Mouse (Mus musculus): ENCODE data around the gene Gtf2b.
A peak's percentile ranks its signal among the peaks of the same experiment; 100 is the strongest.

Gene Gtf2b

GRCm38 (mm10) chr3:142764995-142765777, at the start of gene Gtf2b:
TSS of gene Gtf2b (plus strand) at chr3:142765045.
- peak; percentile 94 for DNase-seq (ENCODE audit: low read depth, low spot score)

DNA sequence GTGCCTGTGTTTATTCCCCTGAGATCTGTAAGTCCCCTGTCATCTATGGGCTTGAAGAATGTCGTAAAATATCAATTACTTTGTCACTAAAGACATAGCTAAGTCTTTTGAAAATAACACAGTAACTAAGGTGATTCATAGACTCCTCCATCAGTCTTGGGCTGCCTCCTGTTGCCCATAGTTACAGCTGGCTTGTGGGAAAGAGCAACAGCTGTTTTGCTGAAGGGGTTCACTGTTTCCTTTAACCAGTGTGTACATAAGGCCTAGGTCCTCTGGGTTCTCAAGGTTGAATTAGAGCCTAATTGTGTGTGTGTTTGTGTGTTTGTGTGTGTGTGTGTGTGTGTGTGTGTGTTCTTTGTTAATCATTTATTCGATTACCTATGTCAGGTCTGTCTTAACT, 39.4 kb upstream of the Gtf2b start:
- no peak for DNase-seq (ENCODE audit: low read depth, low spot score)

- DNase-seq (ENCODE audit: low read depth, low spot score): no peak
These were observed 38.7 kb upstream of the Gtf2b start for GRCm38 (mm10) chr3:142725969-142726672.

DNA sequence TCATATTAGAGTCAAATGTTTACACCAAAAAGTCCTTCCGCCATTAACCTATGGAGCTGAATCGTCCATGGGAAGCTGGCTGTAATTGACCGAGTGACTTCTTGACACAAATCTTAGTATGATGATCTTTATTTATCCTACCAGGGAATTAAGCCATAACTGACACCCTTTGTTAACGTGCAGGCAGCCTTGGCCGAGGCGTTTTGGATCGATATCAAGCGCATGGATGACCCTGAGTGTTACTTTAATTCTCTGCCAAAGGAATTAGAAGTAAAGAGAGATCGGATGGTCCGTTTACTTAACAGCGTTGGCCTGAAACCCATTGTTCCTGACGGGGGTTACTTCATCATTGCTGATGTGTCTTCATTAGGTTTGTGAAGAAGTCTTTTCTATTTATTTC, 30.6 kb upstream of the Gtf2b start:
- DNase-seq (ENCODE audit: low read depth, low spot score): no peak

DNA sequence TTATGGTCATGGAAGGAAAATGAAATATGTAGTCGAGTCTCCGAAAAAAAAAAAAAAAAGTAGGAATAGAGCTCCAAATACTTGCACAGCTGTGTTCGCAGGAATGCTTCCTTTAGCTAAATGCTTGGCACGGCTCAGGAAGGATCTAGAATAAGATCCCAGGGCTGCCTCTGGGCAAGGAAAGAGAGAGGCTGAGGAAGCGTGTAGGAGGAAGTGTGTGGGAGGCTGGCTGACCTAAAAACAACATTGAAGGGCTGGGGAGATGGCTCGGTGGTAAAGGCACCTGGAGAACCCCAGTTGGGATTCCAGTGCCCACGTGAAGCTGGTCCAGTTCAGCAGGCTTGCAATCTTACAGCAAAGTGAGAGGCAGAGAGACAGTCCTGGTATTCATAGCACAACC, 23.9 kb upstream of the Gtf2b start:
- no peak for DNase-seq (ENCODE audit: low read depth, low spot score)

DNA sequence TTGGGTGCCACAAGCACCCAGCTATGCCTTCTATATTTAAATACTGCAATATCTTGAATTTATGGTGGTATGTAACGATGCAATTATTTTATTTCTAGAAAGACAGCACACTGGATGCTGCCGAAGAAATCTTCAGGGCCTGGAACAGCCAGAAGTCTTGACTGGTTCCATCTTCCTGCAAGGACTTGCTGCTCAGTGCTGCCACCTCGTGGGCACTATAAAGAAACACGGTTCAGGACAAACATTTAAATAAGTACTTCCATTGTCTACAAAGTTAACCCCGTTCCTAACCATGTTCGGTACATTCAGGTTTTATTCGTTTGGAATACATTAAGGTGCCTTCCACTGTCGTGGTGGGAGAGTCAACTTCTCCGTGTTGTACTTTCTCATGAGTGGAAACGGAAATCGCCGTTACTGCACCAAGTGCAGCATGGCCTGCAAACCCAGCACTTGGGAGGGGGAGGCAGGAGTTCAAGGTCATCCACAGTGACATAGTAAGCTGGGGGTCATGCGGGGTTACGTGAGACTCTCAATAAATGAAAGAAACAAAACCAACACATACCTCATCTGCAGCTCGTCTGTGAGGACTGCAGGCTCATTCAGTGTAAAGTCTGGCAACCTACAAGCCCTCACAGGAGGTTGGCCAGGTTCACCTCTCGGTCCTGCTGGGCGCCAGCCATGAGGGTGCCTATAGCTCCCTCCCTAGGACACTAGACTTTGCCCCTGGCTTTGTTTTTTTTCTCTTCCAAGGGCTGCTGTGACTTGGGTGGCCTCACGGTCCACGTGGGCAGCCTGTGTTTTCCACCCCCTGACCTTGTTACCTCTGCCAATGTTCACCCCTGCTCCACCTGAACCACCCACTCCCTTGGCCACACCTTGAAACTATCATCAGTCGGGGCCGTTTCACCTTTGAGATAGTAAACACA, 20.6 kb upstream of the Gtf2b start:
- peak; percentile 85 for DNase-seq (ENCODE audit: low read depth, low spot score)

DNA sequence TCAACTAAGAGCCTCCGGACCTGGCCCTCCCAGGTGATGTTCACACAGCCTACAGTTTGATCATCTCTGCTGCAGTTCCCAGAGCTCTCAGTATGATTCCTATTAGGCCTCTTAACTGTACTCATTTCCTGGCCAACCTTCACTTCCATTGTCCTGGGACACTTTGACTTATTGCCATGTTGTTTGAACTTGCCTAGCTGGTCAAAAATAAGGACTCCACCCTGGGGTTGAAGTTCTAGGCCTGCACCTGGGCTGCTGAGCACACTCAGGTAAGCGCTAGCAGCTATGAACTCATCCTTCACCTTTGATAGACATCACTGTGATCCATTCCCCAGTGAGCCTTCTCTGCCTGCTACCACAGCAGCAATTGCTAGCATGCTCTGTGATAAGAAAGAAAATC, 19.8 kb upstream of the Gtf2b start:
- DNase-seq (ENCODE audit: low read depth, low spot score): no peak

DNA sequence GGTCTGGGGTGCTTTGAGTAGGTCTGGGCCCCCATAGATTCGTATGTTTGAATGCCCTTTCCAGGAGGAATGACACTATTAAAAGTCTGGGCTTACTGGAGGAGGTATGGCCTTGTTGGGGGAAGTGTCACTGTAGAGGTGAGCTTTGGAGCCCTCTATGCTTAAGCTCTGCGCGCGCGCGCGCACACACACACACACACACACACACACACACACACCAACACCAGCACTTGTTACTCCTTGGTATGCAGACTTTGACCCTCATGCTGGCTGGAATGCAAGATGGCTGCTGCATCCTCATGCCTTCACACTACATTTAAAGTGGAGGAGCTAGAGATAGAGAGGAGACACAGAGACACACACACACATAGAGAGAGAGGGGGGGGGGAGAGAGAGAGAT, 17.2 kb upstream of the Gtf2b start:
- DNase-seq (ENCODE audit: low read depth, low spot score): no peak

GRCm38 (mm10) chr3:142749131-142749530, 15.7 kb upstream of the Gtf2b start:
- DNase-seq (ENCODE audit: low read depth, low spot score): no peak

DNA sequence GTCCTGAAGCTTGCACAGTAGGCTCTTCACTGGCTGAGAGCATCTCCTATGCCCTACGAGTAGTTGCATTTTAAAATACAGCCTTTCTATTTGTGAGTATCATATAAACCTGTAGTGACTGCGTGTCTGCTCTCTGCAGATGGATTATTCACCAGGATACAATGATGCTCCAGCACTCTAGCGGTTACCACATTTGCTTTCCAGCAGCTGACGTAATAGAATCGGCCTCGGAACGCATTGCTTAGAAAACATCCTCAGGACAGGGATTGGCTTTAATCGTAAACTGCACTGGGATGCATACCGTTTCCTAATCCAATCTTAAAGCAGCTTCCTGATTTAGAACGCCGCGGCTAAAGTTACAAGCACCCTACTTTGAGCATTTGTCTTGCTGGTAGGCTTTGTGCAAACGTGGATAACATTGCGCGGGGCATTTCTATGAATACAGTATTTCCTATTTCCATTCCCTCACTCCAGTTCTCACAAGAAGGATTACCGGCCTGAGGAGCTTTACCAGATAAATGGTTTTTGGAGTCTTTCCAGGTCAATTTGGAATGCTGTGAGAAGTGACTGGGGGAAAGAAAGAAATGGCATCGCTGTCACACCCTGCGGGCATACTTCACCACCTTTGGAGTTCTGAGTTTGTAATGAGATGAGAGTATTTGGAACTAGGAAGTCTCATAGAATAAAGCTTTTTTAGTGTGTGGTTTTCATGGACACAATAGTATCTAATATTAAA, 9.5 kb upstream of the Gtf2b start:
- DNase-seq (ENCODE audit: low read depth, low spot score): no peak

DNA sequence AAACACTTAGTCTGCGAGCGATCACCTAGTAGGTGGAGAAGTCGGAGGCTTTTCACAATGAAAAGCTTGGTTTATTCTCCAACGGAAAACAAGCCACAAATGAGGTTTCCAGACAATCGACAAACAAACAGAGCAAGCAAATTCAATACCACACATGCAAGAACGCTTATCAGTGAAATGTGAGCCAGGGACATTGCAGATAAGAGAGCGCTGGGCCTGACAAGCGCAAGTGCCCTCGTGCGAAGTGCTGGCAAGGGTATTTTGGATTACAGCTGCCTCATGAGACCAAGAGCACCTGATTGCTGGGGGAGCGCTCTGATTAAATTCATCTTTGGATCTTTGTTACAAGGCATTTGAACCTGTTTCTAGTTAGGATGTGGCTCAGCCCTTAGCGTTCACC, 7.0 kb upstream of the Gtf2b start:
- DNase-seq (ENCODE audit: low read depth, low spot score): no peak

- DNase-seq (ENCODE audit: low read depth, low spot score): no peak
These were observed 6.3 kb upstream of the Gtf2b start for GRCm38 (mm10) chr3:142758593-142758992.

- peak; percentile 56 for DNase-seq (ENCODE audit: low read depth, low spot score)
These were observed 4.5 kb upstream of the Gtf2b start for GRCm38 (mm10) chr3:142760356-142760755.

DNA sequence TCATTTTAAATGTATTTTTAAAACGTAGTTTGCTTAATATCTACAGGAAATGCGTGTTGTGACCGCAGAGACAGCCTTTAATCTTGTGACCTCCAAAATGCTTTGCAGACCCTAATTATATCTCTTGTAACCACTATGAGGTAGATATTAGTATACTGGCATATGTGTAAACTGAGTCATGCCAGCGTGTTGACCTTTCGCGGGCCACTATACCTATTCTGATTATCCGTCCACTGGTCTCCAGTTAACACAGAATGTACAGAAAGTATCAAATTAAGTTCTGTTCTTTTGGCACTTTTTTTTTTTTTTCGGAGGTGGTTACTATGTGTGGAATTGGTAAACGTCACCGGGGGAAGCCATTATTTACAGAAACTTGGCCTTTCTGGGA, 927 bp downstream of the Gtf2b start:
- DNase-seq (ENCODE audit: low read depth, low spot score): no peak

DNA sequence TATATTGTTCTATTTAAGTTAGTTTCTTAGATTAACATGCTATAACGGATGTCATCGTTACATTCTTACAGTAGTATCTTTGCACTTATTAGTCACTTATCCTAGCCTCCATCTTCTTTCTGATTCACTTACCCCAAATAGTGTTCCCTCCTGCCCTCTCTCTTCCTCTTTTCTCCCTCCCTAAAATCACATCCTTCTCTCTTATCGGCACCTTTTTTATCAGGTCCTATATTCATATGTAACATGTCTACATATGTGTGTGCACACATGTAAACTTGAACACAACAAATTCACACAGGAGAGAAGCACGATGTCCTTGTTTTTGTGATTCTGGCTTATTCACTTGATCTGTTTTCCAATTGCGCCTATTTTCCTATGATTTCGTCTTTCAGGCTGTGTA, 3.7 kb downstream of the Gtf2b start:
- DNase-seq (ENCODE audit: low read depth, low spot score): no peak

DNA sequence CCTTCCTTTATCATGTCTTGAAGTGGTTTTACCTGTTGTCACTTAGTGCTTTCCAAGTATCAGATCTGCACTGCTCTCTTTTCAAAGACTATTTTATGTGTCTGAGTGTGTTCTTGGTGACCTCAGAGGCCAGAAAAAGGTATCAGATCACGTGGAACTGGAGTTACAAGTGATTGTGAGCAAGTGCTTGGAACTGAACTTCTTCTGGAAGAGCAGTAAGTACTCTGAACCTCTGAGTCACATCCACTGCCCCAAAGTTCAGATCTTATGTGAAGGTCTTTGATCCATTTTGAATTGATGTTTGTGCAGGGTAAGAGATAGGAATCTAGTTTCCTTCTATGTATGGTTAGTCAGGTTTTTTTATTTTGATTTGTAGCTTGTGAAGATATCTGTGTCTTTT, 5.7 kb downstream of the Gtf2b start:
- no peak for DNase-seq (ENCODE audit: low read depth, low spot score)

- DNase-seq (ENCODE audit: low read depth, low spot score): no peak
These were observed 8.8 kb downstream of the Gtf2b start for GRCm38 (mm10) chr3:142773538-142774191.

GRCm38 (mm10) chr3:142777227-142777626, 12.4 kb downstream of the Gtf2b start:
- no peak for DNase-seq (ENCODE audit: low read depth, low spot score)

DNA sequence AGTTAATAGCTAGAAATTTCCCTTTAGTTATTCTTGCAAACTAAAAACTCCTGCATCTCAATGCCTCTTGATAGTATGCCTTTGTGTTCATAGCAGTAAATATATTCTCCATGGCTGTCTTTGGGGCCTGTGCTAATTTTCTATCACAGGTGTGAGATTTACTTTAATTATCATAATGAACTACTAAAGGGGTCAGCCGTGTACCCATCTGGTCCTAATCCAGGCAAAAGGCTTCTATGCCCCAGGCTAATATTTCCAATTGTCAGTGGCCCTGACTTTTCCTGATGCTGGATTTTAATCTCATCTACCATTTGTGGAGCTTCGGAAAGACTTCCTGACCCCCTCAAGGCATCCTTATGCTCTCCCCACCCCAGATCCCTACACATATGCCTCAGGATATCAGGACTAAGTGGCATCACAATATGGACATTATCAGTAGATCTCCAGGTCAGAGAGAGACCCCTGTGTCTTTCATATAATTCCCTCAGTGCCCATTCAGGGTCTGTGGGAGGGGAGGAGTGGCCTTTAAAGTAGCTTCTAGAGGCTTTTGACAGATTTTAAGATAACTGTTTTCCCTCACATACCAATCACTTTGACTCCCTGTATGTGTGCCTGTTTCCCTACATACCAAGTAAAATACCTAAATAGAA, 21.7 kb downstream of the Gtf2b start:
- DNase-seq (ENCODE audit: low read depth, low spot score): no peak

GRCm38 (mm10) chr3:142795587-142795986, 30.7 kb downstream of the Gtf2b start:
- no peak for DNase-seq (ENCODE audit: low read depth, low spot score)

All from R1 (cell line).